Mouse (Mus musculus) hindbrain, postnatal 0 days (tissue): ENCODE data around the gene Socs5. TPM values are rescaled to one million over a fixed set of nuclear protein-coding genes. Genes with fewer than 3 reads are reported as not detected.
"Not testable (repeated sequence)": the region's sequence is repeated elsewhere in the genome, so short reads cannot be mapped to it uniquely, and the experiment has no call there.

Source experiments
- ATAC-seq: fragments of 200-750 bp; cut with Nextera tagmentation; 2 replicates; pipeline ENCODE4 v1.8.0; 2017; ENCODE audit warnings: mild to moderate bottlenecking, moderate TSS enrichment, moderate library complexity
- DNase-seq: peaks from one replicate; pipeline ENCODE4 v3.0.0-alpha.2; 2015; ENCODE audit warnings: low spot score
- H3K27ac ChIP-seq: fragments of 300-500 bp; sonication (generic); 2 replicates; pipeline ENCODE4 v1.5.1; 2014; ENCODE audit warnings: mild to moderate bottlenecking
- H3K27me3 ChIP-seq: fragments of 300-500 bp; sonication (generic); 2 replicates; pipeline ENCODE4 v1.6.1; 2014; ENCODE audit warnings: low read length, mixed read lengths; ENCODE audit not compliant: insufficient read depth
- H3K36me3 ChIP-seq: fragments of 300-500 bp; sonication (generic); 2 replicates; pipeline ENCODE4 v1.6.1; 2014; ENCODE audit warnings: low read length, mixed read lengths; ENCODE audit not compliant: insufficient read depth
- H3K4me1 ChIP-seq: fragments of 300-500 bp; sonication (generic); 2 replicates; pipeline ENCODE4 v1.6.1; 2014; ENCODE audit warnings: antibody characterized with exemption, low read length, mixed read lengths; ENCODE audit not compliant: insufficient read depth
- H3K4me2 ChIP-seq: fragments of 300-500 bp; sonication (generic); 2 replicates; pipeline ENCODE4 v1.6.1; 2014; ENCODE audit warnings: low read depth, mild to moderate bottlenecking, low read length, moderate library complexity, mixed read lengths
- H3K4me3 ChIP-seq: fragments of 300-500 bp; sonication (generic); 2 replicates; pipeline ENCODE4 v1.5.1; 2014; ENCODE audit warnings: low read length
- H3K9ac ChIP-seq: fragments of 300-500 bp; sonication (generic); replicated peaks from 2 replicates; pipeline ENCODE4 v1.6.1; 2014; ENCODE audit warnings: mild to moderate bottlenecking, low read length, moderate library complexity, mixed read lengths
- H3K9me3 ChIP-seq: fragments of 300-500 bp; sonication (generic); 2 replicates; pipeline ENCODE4 v1.6.1; 2016; ENCODE audit warnings: low read length, mixed read lengths
- CTCF ChIP-seq: IDR thresholded peaks from 2 replicates; pipeline ENCODE4 v1.5.1; 2016; ENCODE audit warnings: antibody characterized with exemption, control low read depth, low read depth
- WGBS: fragments of 180-500 bp; shearing (Covaris S2); extraction: QIAGEN DNeasy Blood & Tissue Kit; methylation state at CpG from one replicate; pipeline ENCODE4 v1.1.7; 2014; 5-methylcytosine and 5-hydroxymethylcytosine counted together
- polyA plus RNA-seq: library from polyadenylated mRNA; unstranded; fragments of >200 nt; fragmentation: Nextera tagmentation; extraction: Ambion mirVana; gene quantifications from 2 replicates; pipeline ENCODE4 v1.2.1, GENCODE M21; 2015
- total RNA-seq: library from RNA; depleted of rRNA; stranded (reverse); fragments of >200 nt; gene quantifications from 2 replicates; pipeline ENCODE4 v1.2.3, GENCODE M21; 2014

Socs5 gene
- total and polyA plus RNA-seq, 2 experiments from 2014 or later: 12.3 to 18.9 TPM

DNA sequence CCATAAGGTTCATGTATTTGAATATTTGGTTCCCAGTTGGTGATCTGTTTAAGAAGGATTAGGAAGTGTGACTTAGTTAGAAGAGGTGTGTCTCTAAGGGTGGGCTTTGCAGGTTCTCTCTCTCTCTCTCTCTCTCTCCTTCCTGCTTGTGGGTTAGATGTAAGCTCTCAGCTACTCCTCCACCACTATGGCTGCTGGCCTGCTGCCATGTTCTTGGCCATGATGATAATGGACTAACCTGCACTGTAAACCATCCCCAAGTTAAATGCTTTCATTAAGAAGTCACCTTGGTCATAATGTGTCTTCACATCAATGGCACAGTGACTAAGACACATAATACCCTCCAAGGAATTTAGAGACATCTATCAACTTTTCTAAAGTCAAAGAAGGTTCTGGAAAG is 34.0 kb upstream of the Socs5 start:
- Histone ChIP-seq H3K9ac (no peak overlapping the region), H3K9me3 (no peaks in the 10 kb centered on the region), H3K4me3 (no peak overlapping the region), H3K27ac (no peak overlapping the region), H3K27me3 (no peaks in the 10 kb centered on the region), H3K4me2 (no peak overlapping the region), H3K4me1 (no peaks in the 10 kb centered on the region), H3K36me3 (no peaks in the 10 kb centered on the region)
- no peak for TF ChIP-seq CTCF
- no peak for DNase-seq
- no peak for ATAC-seq

DNA sequence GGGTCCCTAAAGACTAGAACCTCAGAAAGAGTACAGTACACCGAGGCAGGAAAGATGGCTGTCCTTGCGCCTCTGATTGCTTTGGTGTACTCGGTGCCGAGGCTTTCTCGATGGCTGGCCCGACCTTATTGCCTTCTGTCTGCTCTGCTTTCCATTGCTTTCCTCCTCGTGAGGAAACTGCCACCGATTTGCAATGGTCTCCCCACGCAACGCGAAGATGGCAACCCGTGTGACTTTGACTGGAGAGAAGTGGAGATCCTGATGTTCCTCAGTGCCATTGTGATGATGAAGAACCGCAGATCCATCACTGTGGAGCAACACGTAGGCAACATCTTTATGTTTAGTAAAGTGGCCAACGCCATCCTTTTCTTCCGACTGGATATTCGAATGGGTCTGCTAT is 29.3 kb upstream of the Socs5 start:
- not testable (repeated sequence) for H3K27ac ChIP-seq, H3K4me3 ChIP-seq, H3K36me3 ChIP-seq, H3K4me2 ChIP-seq, H3K9ac ChIP-seq, H3K9me3 ChIP-seq, DNase-seq, H3K4me1 ChIP-seq, H3K27me3 ChIP-seq, ATAC-seq
- 94% methylated on average over 17 of the region's 17 CpGs for WGBS

DNA sequence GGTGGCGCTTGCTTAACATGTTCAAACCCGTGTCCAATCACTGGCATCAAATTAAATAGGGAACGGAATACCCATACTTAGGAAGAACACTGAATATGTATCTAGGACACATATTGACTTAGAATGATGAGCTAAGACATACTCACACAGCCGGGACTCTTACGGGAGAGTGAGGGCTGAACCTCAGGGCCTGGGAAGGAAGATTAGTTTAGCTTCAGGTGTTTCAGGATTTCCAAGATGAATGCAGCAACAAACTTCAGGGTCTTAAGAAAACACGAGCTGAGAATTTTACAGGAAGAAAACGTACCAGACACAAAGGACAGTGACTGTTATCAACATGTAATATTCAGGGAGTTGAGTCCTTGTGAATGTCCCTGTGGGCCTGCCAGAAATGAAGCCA is 26.8 kb upstream of the Socs5 start:
- Histone ChIP-seq H3K9me3 (no peaks in the 10 kb centered on the region), H3K4me2 (no peak overlapping the region), H3K36me3 (no peaks in the 10 kb centered on the region), H3K27ac (no peak overlapping the region), H3K27me3 (no peaks in the 10 kb centered on the region), H3K4me1 (no peaks in the 10 kb centered on the region), H3K4me3 (no peak overlapping the region), H3K9ac (no peak overlapping the region)
- DNase-seq (no peak), ATAC-seq (no peak)
- 87% methylated on average over 7 of the region's 7 CpGs for WGBS
- no peak for TF ChIP-seq CTCF

DNA sequence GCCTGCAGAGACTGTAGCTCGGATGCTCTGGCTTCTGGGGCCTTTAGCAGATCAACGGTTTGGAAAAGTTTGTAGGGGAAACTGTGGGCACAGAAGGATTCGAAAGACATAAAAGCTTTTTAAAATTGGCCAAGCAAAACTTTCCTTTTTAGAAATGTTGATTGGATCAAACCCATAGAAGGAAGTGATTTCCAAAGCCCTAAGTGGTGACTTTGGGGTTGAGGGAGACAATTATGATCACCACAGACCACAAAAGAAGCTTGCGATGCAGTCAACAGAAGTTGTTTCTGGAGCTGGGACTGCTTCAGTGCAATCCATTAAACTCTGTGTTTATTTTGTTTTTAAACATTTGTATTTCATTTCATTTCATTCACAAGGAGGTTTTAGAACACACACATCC is 24.9 kb upstream of the Socs5 start:
- Histone ChIP-seq H3K27me3 (no peaks in the 10 kb centered on the region), H3K4me3 (no peak overlapping the region), H3K36me3 (no peaks in the 10 kb centered on the region), H3K9ac (no peak overlapping the region), H3K9me3 (no peaks in the 10 kb centered on the region), H3K4me2 (no peak overlapping the region), H3K27ac (no peak overlapping the region), H3K4me1 (no peaks in the 10 kb centered on the region)
- DNase-seq (no peak), ATAC-seq (no peak)
- no peak for TF ChIP-seq CTCF
- WGBS: 78% methylated on average over 4 of the region's 4 CpGs

DNA sequence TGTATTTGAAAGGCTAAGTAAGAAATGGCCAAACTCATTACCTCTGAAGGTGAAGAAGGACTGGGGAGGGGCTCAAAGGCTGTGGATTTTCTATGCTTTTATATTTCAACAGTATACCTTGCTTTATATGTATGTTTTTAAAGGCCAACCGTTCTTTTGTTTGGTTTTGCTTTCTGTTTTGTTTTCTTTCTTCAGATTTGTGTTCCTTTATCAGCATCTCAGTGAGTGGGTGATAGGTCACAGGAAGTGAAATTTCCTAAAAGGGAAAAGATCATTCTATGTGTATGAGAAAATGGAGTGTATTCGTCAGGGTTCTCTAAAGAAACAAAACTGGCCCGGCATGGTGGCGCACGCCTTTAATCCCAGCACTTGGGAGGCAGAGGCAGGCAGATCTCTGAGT is 23.8 kb upstream of the Socs5 start:
- no peak for TF ChIP-seq CTCF
- WGBS: 86% methylated on average over 5 of the region's 5 CpGs
- ATAC-seq: no peak

DNA sequence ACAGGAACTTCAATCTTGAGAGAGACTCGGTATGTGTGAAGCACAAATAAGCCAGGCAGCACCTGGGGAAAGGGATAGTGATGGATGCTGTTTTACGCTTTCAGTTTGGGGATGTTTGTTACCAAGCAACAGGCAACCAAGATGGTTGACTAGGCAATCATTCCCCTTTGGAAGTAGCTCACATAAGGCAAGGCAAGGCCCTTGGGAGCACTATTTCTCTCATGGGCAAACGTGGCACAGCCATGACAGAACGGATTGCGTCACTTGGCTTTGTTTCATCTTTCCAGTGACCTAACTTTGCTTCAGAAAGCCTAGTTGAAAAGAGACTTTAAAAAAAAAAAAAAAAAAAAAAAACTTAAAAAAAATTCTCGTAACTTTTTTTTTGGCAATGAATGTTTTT is 21.8 kb upstream of the Socs5 start:
- H3K36me3 ChIP-seq: no peaks in the 10 kb centered on the region
- no peak overlapping the region for H3K9ac ChIP-seq
- no peaks in the 10 kb centered on the region for H3K4me1 ChIP-seq
- H3K27ac ChIP-seq: no peak overlapping the region
- H3K4me2 ChIP-seq: no peak overlapping the region
- WGBS: 87% methylated on average over 6 of the region's 6 CpGs
- no peak for ATAC-seq
- no peaks in the 10 kb centered on the region for H3K27me3 ChIP-seq
- no peak for TF ChIP-seq CTCF
- H3K9me3 ChIP-seq: no peaks in the 10 kb centered on the region
- no peak for DNase-seq
- no peak overlapping the region for H3K4me3 ChIP-seq

More for the DNA sequence above, 23.8 kb upstream of the Socs5 start:
- Histone ChIP-seq H3K9me3 (no peaks in the 10 kb centered on the region), H3K4me1 (no peaks in the 10 kb centered on the region), H3K27ac (no peak overlapping the region), H3K4me3 (no peak overlapping the region), H3K9ac (no peak overlapping the region), H3K27me3 (no peaks in the 10 kb centered on the region), H3K4me2 (no peak overlapping the region), H3K36me3 (no peaks in the 10 kb centered on the region)
- DNase-seq: no peak

DNA sequence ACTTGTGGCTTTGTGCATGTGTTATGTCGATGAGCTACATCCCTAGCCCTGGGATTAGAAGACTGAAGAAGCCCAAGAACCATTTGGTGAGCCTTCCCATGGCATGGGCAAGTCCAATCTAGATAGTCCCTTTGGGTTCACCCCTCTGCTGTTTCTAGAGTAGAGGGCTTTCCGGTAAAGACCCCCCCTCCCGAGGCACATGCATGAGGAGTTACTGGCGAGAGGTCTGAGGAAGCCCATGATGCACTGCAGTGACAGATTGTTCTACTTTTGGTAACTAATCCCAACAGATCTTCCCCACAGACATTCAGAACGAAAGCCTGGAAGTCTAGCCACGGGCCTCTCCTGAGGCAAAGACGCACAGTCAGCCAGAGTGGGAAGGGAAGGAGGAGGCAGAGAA is 18.2 kb upstream of the Socs5 start:
- Histone ChIP-seq H3K36me3 (no peaks in the 10 kb centered on the region), H3K4me3 (no peak overlapping the region), H3K9ac (no peak overlapping the region), H3K4me2 (no peak overlapping the region), H3K4me1 (no peaks in the 10 kb centered on the region), H3K27me3 (no peaks in the 10 kb centered on the region), H3K27ac (no peak overlapping the region), H3K9me3 (no peaks in the 10 kb centered on the region)
- 82% methylated on average over 7 of the region's 7 CpGs for WGBS
- DNase-seq (no peak), ATAC-seq (no peak)
- no peak for TF ChIP-seq CTCF

DNA sequence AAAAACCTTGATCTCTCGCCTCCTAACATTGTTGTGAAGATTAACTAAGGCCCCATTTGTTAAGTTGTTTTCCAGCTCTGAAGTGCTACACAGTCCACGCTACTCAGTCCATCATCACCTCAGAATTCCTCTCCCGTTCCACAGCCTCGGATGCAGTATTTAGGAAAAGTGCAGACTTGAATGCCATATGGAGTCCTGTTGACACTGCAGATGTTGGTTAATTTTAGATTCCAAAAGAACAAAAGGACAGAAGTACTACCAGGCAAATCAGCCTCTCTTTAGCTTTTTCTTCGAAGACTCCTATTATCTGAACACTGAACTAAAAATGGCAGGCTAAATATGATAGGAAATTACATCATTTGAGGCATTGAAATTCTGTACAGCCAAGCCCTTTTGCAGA is 14.4 kb upstream of the Socs5 start:
- H3K36me3 ChIP-seq: no peaks in the 10 kb centered on the region
- H3K9ac ChIP-seq: no peak overlapping the region
- WGBS: 77% methylated on average over 5 of the region's 5 CpGs
- DNase-seq: no peak
- no peak overlapping the region for H3K27ac ChIP-seq
- H3K4me2 ChIP-seq: no peak overlapping the region
- H3K27me3 ChIP-seq: no peaks in the 10 kb centered on the region
- no peak for TF ChIP-seq CTCF
- no peak for ATAC-seq
- H3K9me3 ChIP-seq: no peaks in the 10 kb centered on the region
- H3K4me1 ChIP-seq: no peaks in the 10 kb centered on the region
- H3K4me3 ChIP-seq: no peak overlapping the region
